Mouse (Mus musculus) embryonic fibroblast, embryonic 13.5 days (primary cell): ENCODE data around the gene Opn1mw.
A peak's percentile ranks its signal among the peaks of the same experiment; 100 is the strongest.

Experiments used
- CTCF ChIP-seq: IDR thresholded peaks from 2 replicates; pipeline ENCODE4 v1.5.1; 2011; ENCODE audit warnings: mild to moderate bottlenecking, control low read depth, low read length, moderate library complexity, borderline replicate concordance; ENCODE audit not compliant: insufficient read depth
- POLR2A ChIP-seq: IDR thresholded peaks from 2 replicates; pipeline ENCODE4 v1.6.1; 2011; ENCODE audit warnings: low read depth, mild to moderate bottlenecking, control low read depth, low read length, moderate library complexity

DNA sequence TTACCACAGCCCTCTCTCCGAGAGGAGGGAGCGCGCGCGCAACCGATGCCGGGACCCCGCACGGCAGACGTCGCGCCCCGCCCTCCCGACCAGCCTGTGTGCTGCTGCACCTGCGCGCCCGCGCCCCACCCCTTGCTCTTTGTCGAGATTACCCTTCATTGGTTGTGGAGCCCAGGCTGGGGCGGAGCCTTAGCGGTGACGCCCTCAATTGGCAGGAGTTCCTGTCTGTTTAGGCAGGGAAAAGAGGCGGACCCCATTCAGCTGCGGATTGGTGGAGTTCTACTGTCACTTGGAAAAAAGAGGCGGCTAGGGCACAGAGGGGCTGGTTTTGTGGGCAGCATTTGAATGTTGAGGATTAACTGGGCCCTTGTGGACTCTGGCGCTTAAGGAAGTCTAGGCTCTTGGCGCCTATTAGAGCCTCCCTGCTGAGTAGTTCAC lies 41.6 kb upstream of the Opn1mw start:
- TF ChIP-seq CTCF: no peak
- peak; percentile 37 for TF ChIP-seq POLR2A
